Mouse (Mus musculus): ENCODE measurements around the gene Atp6v0a2. TPM values are rescaled to one million over a fixed set of nuclear protein-coding genes. Genes with fewer than 3 reads are reported as not detected.

Gene Atp6v0a2
- polyA plus RNA-seq, 1 experiment from 2014 or later, result 32.0 TPM

GRCm38 (mm10) chr5:124718396-124718795 lies 90.0 kb downstream of the Atp6v0a2 start:
- Histone ChIP-seq H3K4me1 (ENCODE audit: control insufficient read depth, insufficient read depth, low read depth, low read length) (no peaks in the 10 kb centered on the region), H3K9me3 (ENCODE audit: control insufficient read depth, low read length) (no peaks in the 10 kb centered on the region), H3K4me2 (ENCODE audit: low read length) (no peak overlapping the region), H3K9ac (ENCODE audit: low read depth, low read length) (no peak overlapping the region), H3K27me3 (replicated peaks; ENCODE audit: control insufficient read depth, insufficient read depth, low read length) (no peaks in the 10 kb centered on the region), H3K36me3 (ENCODE audit: control insufficient read depth, insufficient read depth, low read length) (peaks cover 64% of the 10 kb centered on the region), H3K27ac (ENCODE audit: low read depth, low read length) (no peak overlapping the region), H3K4me3 (ENCODE audit: low read length) (no peak overlapping the region)
- ATAC-seq, result no peak
- WGBS, result 95% methylated on average over 7 of the region's 7 CpGs

GRCm38 (mm10) chr5:124723125-124723524 lies 94.7 kb downstream of the Atp6v0a2 start:
- no peaks in the 10 kb centered on the region for H3K27me3 ChIP-seq (replicated peaks; ENCODE audit: control insufficient read depth, insufficient read depth, low read length)
- no peak for ATAC-seq
- H3K9ac ChIP-seq (ENCODE audit: low read depth, low read length), result no peak overlapping the region
- H3K9me3 ChIP-seq (ENCODE audit: control insufficient read depth, low read length), result no peaks in the 10 kb centered on the region
- no peak overlapping the region for H3K4me3 ChIP-seq (ENCODE audit: low read length)
- no peak overlapping the region for H3K27ac ChIP-seq (ENCODE audit: low read depth, low read length)
- WGBS, result 96% methylated on average over 6 of the region's 6 CpGs
- no peak overlapping the region for H3K4me2 ChIP-seq (ENCODE audit: low read length)
- H3K36me3 ChIP-seq (ENCODE audit: control insufficient read depth, insufficient read depth, low read length), result peaks cover 40% of the 10 kb centered on the region
- H3K4me1 ChIP-seq (ENCODE audit: control insufficient read depth, insufficient read depth, low read depth, low read length), result peaks cover 8% of the 10 kb centered on the region; the same call in 1 of the 2 replicates

GRCm38 (mm10) chr5:124724997-124725396 lies 96.6 kb downstream of the Atp6v0a2 start, which contains the start of gene Dnah10:
Gene Dnah10 (plus strand): TSS chr5:124725085.
- Histone ChIP-seq H3K9ac (ENCODE audit: low read depth, low read length) (peak within 1 kb of the TSS; percentile 46; the same call in 1 of the 2 replicates), H3K4me3 (ENCODE audit: low read length) (no peak within 1 kb of the TSS; the same call in 1 of the 2 replicates), H3K36me3 (ENCODE audit: control insufficient read depth, insufficient read depth, low read length) (peaks cover 24% of the 10 kb centered on the region), H3K4me2 (ENCODE audit: low read length) (peak within 1 kb of the TSS; percentile 48), H3K4me1 (ENCODE audit: control insufficient read depth, insufficient read depth, low read depth, low read length) (peaks cover 8% of the 10 kb centered on the region; the same call in 1 of the 2 replicates), H3K27me3 (replicated peaks; ENCODE audit: control insufficient read depth, insufficient read depth, low read length) (no peaks in the 10 kb centered on the region), H3K9me3 (ENCODE audit: control insufficient read depth, low read length) (no peaks in the 10 kb centered on the region), H3K27ac (ENCODE audit: low read depth, low read length) (no peak within 1 kb of the TSS)
- WGBS, result 8% methylated on average over 29 of the region's 29 CpGs
- peak; percentile 84 for ATAC-seq

- Histone ChIP-seq H3K9ac (ENCODE audit: low read depth, low read length) (0 out of 2 replicates have a peak overlapping the region, but pooled peaks have one; percentile 11), H3K4me2 (ENCODE audit: low read length) (peak overlapping the region; percentile 59), H3K4me3 (ENCODE audit: low read length) (peak overlapping the region; percentile 29), H3K4me1 (ENCODE audit: control insufficient read depth, insufficient read depth, low read depth, low read length) (peaks cover 5% of the 10 kb centered on the region; the same call in 1 of the 2 replicates), H3K27ac (ENCODE audit: low read depth, low read length) (no peak overlapping the region), H3K27me3 (replicated peaks; ENCODE audit: control insufficient read depth, insufficient read depth, low read length) (no peaks in the 10 kb centered on the region), H3K9me3 (ENCODE audit: control insufficient read depth, low read length) (no peaks in the 10 kb centered on the region), H3K36me3 (ENCODE audit: control insufficient read depth, insufficient read depth, low read length) (no peaks in the 10 kb centered on the region)
- 13% methylated on average over 21 of the region's 21 CpGs for WGBS
- no peak for ATAC-seq
These were observed 101.4 kb downstream of the Atp6v0a2 start for GRCm38 (mm10) chr5:124729662-124730206.

GRCm38 (mm10) chr5:124733961-124734360 lies 105.6 kb downstream of the Atp6v0a2 start:
- no peaks in the 10 kb centered on the region for H3K27me3 ChIP-seq (replicated peaks; ENCODE audit: control insufficient read depth, insufficient read depth, low read length)
- no peak overlapping the region for H3K4me3 ChIP-seq (ENCODE audit: low read length)
- no peak overlapping the region for H3K9ac ChIP-seq (ENCODE audit: low read depth, low read length)
- H3K4me2 ChIP-seq (ENCODE audit: low read length), result no peak overlapping the region
- H3K4me1 ChIP-seq (ENCODE audit: control insufficient read depth, insufficient read depth, low read depth, low read length), result no peaks in the 10 kb centered on the region
- H3K9me3 ChIP-seq (ENCODE audit: control insufficient read depth, low read length), result no peaks in the 10 kb centered on the region
- H3K36me3 ChIP-seq (ENCODE audit: control insufficient read depth, insufficient read depth, low read length), result no peaks in the 10 kb centered on the region
- no peak for ATAC-seq
- H3K27ac ChIP-seq (ENCODE audit: low read depth, low read length), result no peak overlapping the region
- 91% methylated on average over 12 of the region's 12 CpGs for WGBS

GRCm38 (mm10) chr5:124741898-124742599 lies 113.7 kb downstream of the Atp6v0a2 start:
- no peak overlapping the region for H3K9ac ChIP-seq (ENCODE audit: low read depth, low read length)
- no peak overlapping the region for H3K4me3 ChIP-seq (ENCODE audit: low read length)
- no peaks in the 10 kb centered on the region for H3K27me3 ChIP-seq (replicated peaks; ENCODE audit: control insufficient read depth, insufficient read depth, low read length)
- H3K9me3 ChIP-seq (ENCODE audit: control insufficient read depth, low read length), result no peaks in the 10 kb centered on the region
- H3K27ac ChIP-seq (ENCODE audit: low read depth, low read length), result no peak overlapping the region
- no peaks in the 10 kb centered on the region for H3K36me3 ChIP-seq (ENCODE audit: control insufficient read depth, insufficient read depth, low read length)
- no peak overlapping the region for H3K4me2 ChIP-seq (ENCODE audit: low read length)
- ATAC-seq, result no peak
- no peaks in the 10 kb centered on the region for H3K4me1 ChIP-seq (ENCODE audit: control insufficient read depth, insufficient read depth, low read depth, low read length)
- 96% methylated on average over 21 of the region's 21 CpGs for WGBS

- ATAC-seq, result no peak
- Histone ChIP-seq H3K9ac (ENCODE audit: low read depth, low read length) (no peak overlapping the region), H3K36me3 (ENCODE audit: control insufficient read depth, insufficient read depth, low read length) (no peaks in the 10 kb centered on the region), H3K4me2 (ENCODE audit: low read length) (no peak overlapping the region), H3K27me3 (replicated peaks; ENCODE audit: control insufficient read depth, insufficient read depth, low read length) (no peaks in the 10 kb centered on the region), H3K27ac (ENCODE audit: low read depth, low read length) (no peak overlapping the region), H3K9me3 (ENCODE audit: control insufficient read depth, low read length) (no peaks in the 10 kb centered on the region), H3K4me3 (ENCODE audit: low read length) (no peak overlapping the region), H3K4me1 (ENCODE audit: control insufficient read depth, insufficient read depth, low read depth, low read length) (no peaks in the 10 kb centered on the region)
- 86% methylated on average over 3 of the region's 3 CpGs for whole genome bisulfite sequencing
These were observed 115.5 kb downstream of the Atp6v0a2 start for GRCm38 (mm10) chr5:124743841-124744240.

- ATAC-seq, result no peak
- H3K27me3 ChIP-seq (replicated peaks; ENCODE audit: control insufficient read depth, insufficient read depth, low read length), result no peaks in the 10 kb centered on the region
- H3K4me2 ChIP-seq (ENCODE audit: low read length), result no peak overlapping the region
- H3K27ac ChIP-seq (ENCODE audit: low read depth, low read length), result no peak overlapping the region
- H3K36me3 ChIP-seq (ENCODE audit: control insufficient read depth, insufficient read depth, low read length), result no peaks in the 10 kb centered on the region
- no peak overlapping the region for H3K9ac ChIP-seq (ENCODE audit: low read depth, low read length)
- no peaks in the 10 kb centered on the region for H3K9me3 ChIP-seq (ENCODE audit: control insufficient read depth, low read length)
- no peak overlapping the region for H3K4me3 ChIP-seq (ENCODE audit: low read length)
- no peaks in the 10 kb centered on the region for H3K4me1 ChIP-seq (ENCODE audit: control insufficient read depth, insufficient read depth, low read depth, low read length)
- WGBS, result 94% methylated on average over 15 of the region's 15 CpGs
These were observed 117.8 kb downstream of the Atp6v0a2 start for GRCm38 (mm10) chr5:124746220-124746619.

- no peak overlapping the region for H3K27ac ChIP-seq (ENCODE audit: low read depth, low read length)
- no peak overlapping the region for H3K4me3 ChIP-seq (ENCODE audit: low read length)
- H3K27me3 ChIP-seq (replicated peaks; ENCODE audit: control insufficient read depth, insufficient read depth, low read length), result no peaks in the 10 kb centered on the region
- H3K36me3 ChIP-seq (ENCODE audit: control insufficient read depth, insufficient read depth, low read length), result no peaks in the 10 kb centered on the region
- no peak overlapping the region for H3K4me2 ChIP-seq (ENCODE audit: low read length)
- no peaks in the 10 kb centered on the region for H3K9me3 ChIP-seq (ENCODE audit: control insufficient read depth, low read length)
- no peak overlapping the region for H3K9ac ChIP-seq (ENCODE audit: low read depth, low read length)
- ATAC-seq, result no peak
- H3K4me1 ChIP-seq (ENCODE audit: control insufficient read depth, insufficient read depth, low read depth, low read length), result no peaks in the 10 kb centered on the region
- 91% methylated on average over 17 of the region's 18 CpGs for WGBS
These were observed 119.9 kb downstream of the Atp6v0a2 start for GRCm38 (mm10) chr5:124748296-124748695.

Data from hindbrain, embryonic 16.5 days (tissue).